Mouse (Mus musculus) macrophage (primary cell): ENCODE measurements at regions not wholly inside any gene's neighbourhood (a gene's known extent, or its start where the extent isn't known, plus 50 kb on each side); places are given as distances from the start of the nearest gene placed in this dataset.

Experiments
- H3K27ac ChIP-seq: fragments of 350-480 bp; formaldehyde crosslinking; 2 replicates; pipeline ENCODE4 v1.9.0; 2021
- H3K36me3 ChIP-seq: fragments of 350-480 bp; formaldehyde crosslinking; 2 replicates; pipeline ENCODE4 v1.9.0; 2021; ENCODE audit errors: inconsistent target
- H3K4me3 ChIP-seq: fragments of 350-480 bp; formaldehyde crosslinking; 2 replicates; pipeline ENCODE4 v1.9.0; 2021; ENCODE audit errors: inconsistent target
- H3K79me2 ChIP-seq: fragments of 350-480 bp; formaldehyde crosslinking; 2 replicates; pipeline ENCODE4 v1.9.0; 2021; ENCODE audit errors: inconsistent target
- WGBS: methylation state at CpG from one replicate; pipeline ENCODE4 v1.1.7; 2026; ENCODE audit warnings: inconsistent platforms; ENCODE audit not compliant: missing documents; 5-methylcytosine and 5-hydroxymethylcytosine counted together

GRCm38 (mm10) chr8:26791795-26792194 is 185.3 kb upstream of the Zfp703 start:
- H3K27ac ChIP-seq = no peak overlapping the region
- no peak overlapping the region for H3K4me3 ChIP-seq
- WGBS = 86% methylated on average over 1 of the region's 2 CpGs
- H3K36me3 ChIP-seq = no peaks in the 10 kb centered on the region
- no peaks in the 10 kb centered on the region for H3K79me2 ChIP-seq

GRCm38 (mm10) chr8:26793606-26794292 is 183.4 kb upstream of the Zfp703 start:
- H3K27ac ChIP-seq = no peak overlapping the region
- H3K36me3 ChIP-seq = no peaks in the 10 kb centered on the region
- WGBS = 91% methylated on average over 9 of the region's 9 CpGs
- no peaks in the 10 kb centered on the region for H3K79me2 ChIP-seq
- H3K4me3 ChIP-seq = no peak overlapping the region

- Histone ChIP-seq H3K27ac (no peak overlapping the region), H3K79me2 (no peaks in the 10 kb centered on the region), H3K4me3 (no peak overlapping the region), H3K36me3 (no peaks in the 10 kb centered on the region)
- WGBS = 92% methylated on average over 4 of the region's 4 CpGs
Measured at GRCm38 (mm10) chr8:26794411-26794810, 182.7 kb upstream of the Zfp703 start.

- Histone ChIP-seq H3K36me3 (no peaks in the 10 kb centered on the region), H3K79me2 (no peaks in the 10 kb centered on the region), H3K27ac (no peak overlapping the region), H3K4me3 (no peak overlapping the region)
- 94% methylated on average over 8 of the region's 8 CpGs for WGBS
Measured at GRCm38 (mm10) chr8:26795616-26796015, 181.5 kb upstream of the Zfp703 start.

- no peak overlapping the region for H3K27ac ChIP-seq
- no peaks in the 10 kb centered on the region for H3K79me2 ChIP-seq
- H3K36me3 ChIP-seq = no peaks in the 10 kb centered on the region
- H3K4me3 ChIP-seq = no peak overlapping the region
- 31% methylated on average over 1 of the region's 1 CpGs for WGBS
Measured at GRCm38 (mm10) chr8:26799814-26800213, 177.3 kb upstream of the Zfp703 start.

- 61% methylated on average over 8 of the region's 9 CpGs for WGBS
- Histone ChIP-seq H3K4me3 (no peak overlapping the region), H3K79me2 (no peaks in the 10 kb centered on the region), H3K36me3 (no peaks in the 10 kb centered on the region), H3K27ac (no peak overlapping the region)
Measured at GRCm38 (mm10) chr8:26804089-26804488, 173.0 kb upstream of the Zfp703 start.

GRCm38 (mm10) chr8:26804901-26805341 is 172.2 kb upstream of the Zfp703 start:
- 76% methylated on average over 7 of the region's 7 CpGs for WGBS
- Histone ChIP-seq H3K27ac (no peak overlapping the region), H3K36me3 (no peaks in the 10 kb centered on the region), H3K79me2 (no peaks in the 10 kb centered on the region), H3K4me3 (no peak overlapping the region)

GRCm38 (mm10) chr8:26805371-26805821 is 171.7 kb upstream of the Zfp703 start:
- Histone ChIP-seq H3K79me2 (no peaks in the 10 kb centered on the region), H3K36me3 (no peaks in the 10 kb centered on the region), H3K4me3 (no peak overlapping the region), H3K27ac (no peak overlapping the region)
- 29% methylated on average over 6 of the region's 6 CpGs for WGBS

- no peaks in the 10 kb centered on the region for H3K36me3 ChIP-seq
- no peak overlapping the region for H3K4me3 ChIP-seq
- no peaks in the 10 kb centered on the region for H3K79me2 ChIP-seq
- H3K27ac ChIP-seq = no peak overlapping the region
- WGBS = 59% methylated on average over 11 of the region's 11 CpGs
Measured at GRCm38 (mm10) chr8:26808111-26808651, 168.9 kb upstream of the Zfp703 start.

- no peak overlapping the region for H3K4me3 ChIP-seq
- no peak overlapping the region for H3K27ac ChIP-seq
- WGBS = 56% methylated on average over 3 of the region's 3 CpGs
- H3K79me2 ChIP-seq = no peaks in the 10 kb centered on the region
- no peaks in the 10 kb centered on the region for H3K36me3 ChIP-seq
Measured at GRCm38 (mm10) chr8:26808771-26809170, 168.4 kb upstream of the Zfp703 start.

- H3K36me3 ChIP-seq = no peaks in the 10 kb centered on the region
- no peak overlapping the region for H3K27ac ChIP-seq
- H3K4me3 ChIP-seq = no peak overlapping the region
- no peaks in the 10 kb centered on the region for H3K79me2 ChIP-seq
- WGBS = 85% methylated on average over 7 of the region's 7 CpGs
Measured at GRCm38 (mm10) chr8:26809943-26810342, 167.2 kb upstream of the Zfp703 start.

- no peak overlapping the region for H3K4me3 ChIP-seq
- H3K36me3 ChIP-seq = no peaks in the 10 kb centered on the region
- no peaks in the 10 kb centered on the region for H3K79me2 ChIP-seq
- WGBS = 69% methylated on average over 12 of the region's 12 CpGs
- H3K27ac ChIP-seq = no peak overlapping the region
Measured at GRCm38 (mm10) chr8:26811533-26812236, 165.4 kb upstream of the Zfp703 start.

GRCm38 (mm10) chr8:26813198-26813815 is 163.8 kb upstream of the Zfp703 start:
- Histone ChIP-seq H3K36me3 (no peaks in the 10 kb centered on the region), H3K79me2 (no peaks in the 10 kb centered on the region), H3K4me3 (no peak overlapping the region), H3K27ac (no peak overlapping the region)
- WGBS = 55% methylated on average over 9 of the region's 9 CpGs

- no peak overlapping the region for H3K4me3 ChIP-seq
- 93% methylated on average over 15 of the region's 15 CpGs for WGBS
- H3K27ac ChIP-seq = no peak overlapping the region
- H3K79me2 ChIP-seq = no peaks in the 10 kb centered on the region
- H3K36me3 ChIP-seq = no peaks in the 10 kb centered on the region
Measured at GRCm38 (mm10) chr8:26815020-26815584, 162.0 kb upstream of the Zfp703 start.
